Mouse (Mus musculus) frontal cortex, postnatal 10 days (tissue): ENCODE results near the gene Pold1.

Experiments
- DNase-seq, 2 experiments: peaks; one replicate each; pipeline ENCODE4 v3.0.0; 2022; ENCODE audit warnings: low spot score in 2 of 2, mixed read lengths in 1 of 2

Gene Pold1

GRCm38 (mm10) chr7:44582709-44583108 is 34.1 kb upstream of the Pold1 start:
- DNase-seq: no peak

DNA sequence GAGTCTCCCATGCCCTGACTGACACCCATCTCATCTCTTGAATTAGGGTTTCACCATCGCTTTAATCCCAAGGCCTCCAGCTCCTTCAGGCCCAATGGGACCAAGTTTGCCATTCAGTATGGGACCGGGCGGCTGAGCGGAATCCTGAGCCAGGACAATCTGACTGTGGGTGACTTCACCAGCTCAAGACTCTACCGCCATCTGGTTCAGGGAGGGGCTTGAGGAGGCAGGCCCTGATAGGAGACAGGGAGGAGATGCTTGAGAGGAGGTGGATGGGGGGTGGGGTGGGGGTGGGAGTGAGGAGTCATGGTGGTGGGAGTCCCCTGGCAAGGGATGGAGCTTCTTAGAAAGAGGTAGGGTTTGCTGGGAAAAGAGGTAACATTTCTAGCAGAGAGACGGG is 33.0 kb upstream of the Pold1 start:
- DNase-seq: no peak

DNA sequence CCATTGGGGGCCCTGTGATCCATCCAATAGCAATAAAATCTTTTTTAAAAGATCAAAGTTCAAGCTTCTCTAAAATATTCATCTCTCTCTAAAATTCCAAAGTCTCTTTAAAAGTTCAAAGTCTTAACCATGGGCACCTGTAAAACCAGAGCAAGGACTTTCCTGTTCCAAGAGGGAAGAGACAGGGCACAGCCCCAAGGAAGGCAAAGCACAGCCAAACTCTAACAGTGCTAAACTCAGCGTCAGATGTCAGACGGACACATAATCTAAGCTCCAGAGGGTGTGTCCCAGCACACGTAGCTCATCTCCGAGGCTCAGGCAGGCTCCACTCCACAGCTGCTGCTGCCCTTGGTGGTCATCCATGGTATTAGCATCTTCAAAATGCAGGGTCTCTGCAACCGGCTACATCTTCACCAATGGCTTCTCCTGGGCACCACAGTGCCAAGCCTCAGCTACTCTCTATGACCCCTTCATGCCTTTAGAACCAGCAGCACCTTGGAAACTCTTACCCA is 27.7 kb upstream of the Pold1 start:
- no peak for DNase-seq

- DNase-seq: no peak
Measured at GRCm38 (mm10) chr7:44572956-44573484, 24.4 kb upstream of the Pold1 start.

GRCm38 (mm10) chr7:44572213-44572701 is 23.6 kb upstream of the Pold1 start, which contains the start of gene Napsa:
Napsa (plus strand) TSS chr7:44572380.
- no peak for DNase-seq

GRCm38 (mm10) chr7:44571811-44572210 is 23.2 kb upstream of the Pold1 start:
- no peak for DNase-seq

DNA sequence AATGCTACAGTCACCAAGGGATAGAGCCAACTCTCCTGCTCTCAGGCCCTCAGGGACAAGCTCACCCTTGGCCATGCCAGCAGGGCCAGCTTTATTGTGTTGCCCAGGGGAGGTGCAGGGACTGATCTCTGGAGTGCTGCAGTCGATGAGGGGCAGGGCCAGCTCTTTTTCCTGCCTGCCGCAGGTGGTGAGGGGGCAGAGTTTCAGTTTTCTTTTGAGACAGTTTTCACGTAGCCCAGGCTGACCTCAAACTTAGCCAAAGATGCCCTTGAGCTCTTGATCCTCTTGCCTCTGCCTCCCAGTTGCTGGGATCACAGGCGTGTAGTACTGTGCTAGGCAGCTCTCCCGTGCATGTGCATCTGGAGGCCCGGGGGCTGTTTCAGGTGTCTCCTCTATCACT is 22.3 kb upstream of the Pold1 start:
- DNase-seq: no peak

GRCm38 (mm10) chr7:44568803-44569202 is 20.2 kb upstream of the Pold1 start:
- DNase-seq: no peak

DNA sequence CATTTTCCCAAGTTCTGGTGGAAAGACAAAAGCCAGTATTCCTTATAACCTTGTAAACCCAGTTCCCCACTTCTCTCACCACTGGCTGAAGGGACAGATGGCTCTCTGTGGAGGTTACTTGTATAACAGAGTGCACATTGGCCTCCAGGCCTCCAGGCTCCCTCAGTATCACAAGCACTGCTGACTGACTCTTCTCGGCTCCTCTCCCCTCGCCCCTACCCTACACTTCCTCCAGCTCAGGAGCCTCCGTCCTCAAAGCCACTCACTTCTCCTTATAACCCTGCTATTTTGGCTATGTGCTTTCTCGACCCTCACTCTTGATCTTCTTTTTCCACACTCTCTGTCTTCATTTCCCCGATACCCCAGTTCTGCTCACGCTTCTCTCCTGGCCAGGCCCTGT is 16.8 kb upstream of the Pold1 start:
- DNase-seq: no peak

GRCm38 (mm10) chr7:44564486-44564885 is 15.8 kb upstream of the Pold1 start:
- DNase-seq: no peak

GRCm38 (mm10) chr7:44563284-44563683 is 14.6 kb upstream of the Pold1 start:
- DNase-seq: no peak

DNA sequence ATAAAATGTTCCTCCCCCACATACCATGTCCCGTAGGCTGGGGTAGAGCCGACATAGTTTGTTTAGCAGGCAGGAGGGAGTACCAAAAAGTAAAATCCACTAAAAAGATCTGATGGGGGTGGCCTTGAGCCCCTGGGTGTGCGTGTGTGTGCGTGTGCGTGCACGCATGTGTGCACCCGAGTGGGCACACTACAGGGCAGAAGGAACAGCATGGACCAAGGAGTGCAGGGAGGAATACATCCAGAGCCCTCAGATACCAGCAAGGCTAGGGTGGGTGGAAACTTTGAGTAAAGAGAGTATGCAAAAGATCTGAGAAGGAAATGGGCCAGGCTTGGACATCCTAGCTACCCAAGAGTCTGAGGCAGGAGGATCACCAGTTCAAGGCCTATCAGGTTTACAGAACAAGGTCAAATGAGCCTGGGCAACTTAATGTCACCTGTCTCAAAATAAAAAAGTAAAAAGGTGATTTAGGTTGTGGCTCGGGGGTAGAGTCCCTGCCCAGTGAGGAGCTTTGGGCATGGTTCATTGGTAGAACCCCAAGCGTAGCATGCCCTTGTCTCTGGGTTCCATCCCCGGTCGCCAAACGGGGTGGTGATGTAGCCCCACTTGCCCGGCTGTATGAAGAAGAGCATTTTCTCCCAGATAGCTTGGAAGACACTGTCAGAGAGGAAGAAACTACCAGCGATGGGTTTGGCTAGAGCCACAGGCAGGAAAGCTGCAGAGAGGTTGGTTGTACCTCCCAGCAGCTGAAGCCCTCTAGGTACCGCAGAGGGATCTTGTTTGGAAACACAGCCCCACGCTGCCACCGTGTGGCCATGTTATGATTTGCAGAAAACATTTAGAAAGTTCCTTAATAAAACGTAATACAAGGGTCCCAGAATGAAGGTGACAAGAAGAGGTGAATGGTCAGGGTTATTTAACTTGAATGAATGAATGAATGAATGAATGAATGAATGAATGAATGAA is 12.1 kb upstream of the Pold1 start:
- DNase-seq: peak in 1 of 2 experiments; percentile 76

- DNase-seq: no peak
Measured at GRCm38 (mm10) chr7:44557629-44558028, 9.0 kb upstream of the Pold1 start.

GRCm38 (mm10) chr7:44553826-44554225 is 5.2 kb upstream of the Pold1 start, which contains the start of gene Nr1h2:
Nr1h2 (minus strand) TSS chr7:44553951.
- peak; percentile 91 to 93 for DNase-seq

- peak; percentile 65 to 76 for DNase-seq
Measured at GRCm38 (mm10) chr7:44553196-44553764, 4.6 kb upstream of the Pold1 start.

GRCm38 (mm10) chr7:44552141-44552908 is 3.7 kb upstream of the Pold1 start:
- DNase-seq: no peak

DNA sequence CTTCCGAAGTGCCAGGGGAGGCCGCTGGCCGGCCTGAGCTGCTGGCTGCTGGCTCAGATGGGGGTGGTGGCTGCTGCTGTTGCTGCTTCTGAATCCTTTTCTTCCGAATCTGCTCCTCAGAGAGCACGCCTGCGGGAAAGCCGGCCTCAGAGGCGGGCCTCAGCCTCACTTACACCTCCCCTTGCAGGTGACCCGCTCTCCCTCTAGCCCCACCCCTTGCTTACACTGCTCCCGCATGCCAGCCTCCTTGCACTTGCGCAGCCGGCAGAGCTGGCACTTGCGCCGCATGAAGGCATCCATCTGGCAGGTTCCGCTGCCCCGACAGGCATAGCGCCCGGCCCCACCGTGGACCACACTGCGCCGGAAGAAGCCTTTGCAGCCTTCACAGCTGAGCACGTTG is 3.1 kb upstream of the Pold1 start:
- no peak for DNase-seq

DNA sequence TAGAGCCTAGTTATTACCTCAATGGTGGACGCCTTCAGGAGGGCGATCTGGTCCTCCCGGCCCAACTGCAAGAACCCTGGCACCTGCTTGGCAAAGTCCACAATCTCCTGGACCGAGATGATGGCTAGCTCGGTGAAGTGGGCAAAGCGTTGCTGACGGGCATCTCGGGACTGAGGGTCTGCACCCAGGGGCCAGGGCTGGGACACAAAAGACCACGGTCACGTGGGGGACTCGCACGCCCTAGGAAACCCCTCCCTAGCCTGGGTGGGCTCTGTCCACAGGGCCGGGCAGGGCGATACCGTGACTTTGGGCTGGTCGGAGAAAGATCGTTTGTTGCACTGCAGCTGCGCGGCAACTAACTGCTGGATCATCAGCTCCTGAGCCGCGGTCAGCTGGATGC is 2.7 kb upstream of the Pold1 start:
- no peak for DNase-seq

GRCm38 (mm10) chr7:44550409-44550678 is 1.7 kb upstream of the Pold1 start:
- no peak for DNase-seq

DNA sequence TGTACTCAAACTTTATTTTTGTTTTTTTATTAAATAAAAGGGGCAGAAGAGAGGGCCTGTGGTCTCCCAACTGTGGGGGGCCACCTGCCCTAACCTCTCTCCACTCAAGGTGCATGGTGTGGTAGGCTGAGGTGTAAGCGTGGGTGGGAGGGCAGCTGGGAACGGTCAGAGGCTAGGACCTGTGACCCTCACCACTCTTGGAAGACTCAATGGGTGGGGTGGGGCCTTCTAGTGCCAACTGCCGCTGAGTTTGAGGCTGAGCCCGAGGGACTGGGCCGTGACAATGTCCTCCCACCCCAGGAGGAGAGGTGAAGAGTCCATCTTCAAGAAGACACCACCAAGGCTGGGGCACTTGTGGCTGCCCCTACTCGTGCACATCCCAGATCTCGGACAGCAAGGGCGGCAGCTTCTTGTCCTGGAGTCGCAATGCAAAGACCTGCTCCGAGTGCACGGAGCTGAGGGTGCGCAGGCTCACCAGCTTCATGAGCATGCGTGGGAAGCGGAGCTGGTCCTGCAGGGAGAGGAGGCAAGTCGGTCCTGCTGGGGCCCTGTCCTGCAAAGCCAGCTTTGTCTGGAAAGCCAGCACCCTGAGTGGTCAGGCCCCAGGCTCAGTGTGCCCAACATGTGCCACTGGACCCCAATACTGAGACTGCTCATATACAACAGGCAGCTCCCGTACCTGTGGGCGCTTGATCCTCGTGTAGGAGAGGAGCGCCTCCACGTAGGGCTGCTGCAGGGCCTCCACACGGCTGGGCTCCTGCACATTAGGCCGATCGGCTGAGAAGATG is 1.2 kb upstream of the Pold1 start:
- no peak for DNase-seq

- DNase-seq: no peak
Measured at GRCm38 (mm10) chr7:44547725-44548124, 924 bp downstream of the Pold1 start.
